12 mouse cellular contexts compared by ENCODE assay signal in genomic region chr9:112725103-112725502, GRCm38 (mm10).
"Had no signal": no experiment of that assay in that cellular context is flagged by ENCODE, and none has a peak within 500 bp of the region (broad histone marks: within the 10 kb centered on the region; RNA-seq: fewer than 3 reads in every experiment).

No protein-coding gene starts in this region.

- H3K27ac ChIP-seq: layer of hippocampus, adult 2 months; limb, embryonic 10.5 days; liver, embryonic 15.5 days; neural tube, embryonic 15.5 days; stomach, embryonic 15.5 days had no signal

- H3K4me2 ChIP-seq: liver, embryonic 11.5 days; liver, embryonic 15.5 days; neural tube, embryonic 15.5 days; stomach, embryonic 15.5 days had no signal

- DNase-seq: kidney, adult 18-20 months; lung, adult 2 months; lung, postnatal 36 days; thymus, adult 2 months; thymus, postnatal 25 days had no signal

- H3K4me1 ChIP-seq: limb, embryonic 10.5 days; liver, embryonic 15.5 days; neural tube, embryonic 15.5 days; stomach, embryonic 15.5 days had no signal

- H3K9me3 ChIP-seq: limb, embryonic 10.5 days; liver, embryonic 15.5 days; neural tube, embryonic 15.5 days; stomach, embryonic 15.5 days had no signal

- H3K27me3 ChIP-seq: liver, embryonic 15.5 days; neural tube, embryonic 15.5 days; stomach, embryonic 15.5 days had no signal

- H3K36me3 ChIP-seq: limb, embryonic 10.5 days; liver, embryonic 15.5 days; neural tube, embryonic 15.5 days; stomach, embryonic 15.5 days had no signal

- H3K4me3 ChIP-seq: layer of hippocampus, adult 2 months; limb, embryonic 10.5 days; liver, embryonic 15.5 days; neural tube, embryonic 15.5 days; stomach, embryonic 15.5 days had no signal

- H3K9ac ChIP-seq: liver, embryonic 15.5 days; neural tube, embryonic 15.5 days; stomach, embryonic 15.5 days had no signal

- ATAC-seq: lung, postnatal 0 days had no signal
